Mouse (Mus musculus) ES-E14 (cell line): ENCODE measurements around the gene Cdc20. TPM values are rescaled to one million over a fixed set of nuclear protein-coding genes. Genes with fewer than 3 reads are reported as not detected.

ENCODE experiments used
- DNase-seq: peaks from one replicate; pipeline ENCODE4 v3.0.0-alpha.2; 2013; ENCODE audit warnings: low read depth, low spot score
- H3K27ac ChIP-seq: 2 replicates; pipeline ENCODE4 v1.5.1; 2012; ENCODE audit warnings: low read depth, mild to moderate bottlenecking, low read length, moderate library complexity, mixed read lengths; ENCODE audit not compliant: poor library complexity, insufficient read depth, severe bottlenecking
- H3K36me3 ChIP-seq: 2 replicates; pipeline ENCODE4 v1.6.1; 2012; ENCODE audit warnings: mild to moderate bottlenecking, low read length, moderate library complexity, mixed read lengths; ENCODE audit not compliant: control insufficient read depth, poor library complexity, insufficient read depth, severe bottlenecking
- H3K4me1 ChIP-seq, 2 experiments: fragments of 150-350 bp in 1 of 2; sonication (generic) in 1 of 2; 2 replicates each; pipeline ENCODE4 v1.6.1; 2012; ENCODE audit warnings: low read length in 2 of 2, mild to moderate bottlenecking in 1 of 2, mixed read lengths in 1 of 2; ENCODE audit not compliant: control insufficient read depth in 2 of 2, insufficient read depth in 2 of 2, poor library complexity in 1 of 2
- H3K4me3 ChIP-seq, 2 experiments: fragments of 150-350 bp in 1 of 2; sonication (generic) in 1 of 2; 2 replicates each; pipeline ENCODE4 v1.5.1; 2012; ENCODE audit warnings: low read length in 2 of 2, low read depth in 1 of 2, mild to moderate bottlenecking in 1 of 2, mixed read lengths in 1 of 2; ENCODE audit not compliant: insufficient read depth in 1 of 2, poor library complexity in 1 of 2, severe bottlenecking in 1 of 2
- H3K9ac ChIP-seq: 2 replicates; pipeline ENCODE4 v1.6.1; 2012; ENCODE audit warnings: low read depth, mild to moderate bottlenecking, low read length, mixed read lengths; ENCODE audit not compliant: poor library complexity, insufficient read depth, severe bottlenecking
- H3K9me3 ChIP-seq: fragments of 150-350 bp; sonication (generic); 2 replicates; pipeline ENCODE4 v1.6.1; 2012; ENCODE audit warnings: low read depth, mild to moderate bottlenecking, low read length; ENCODE audit not compliant: control insufficient read depth, insufficient read depth
- CHD2 ChIP-seq: IDR thresholded peaks from 2 replicates; pipeline ENCODE4 v1.6.1; 2014; ENCODE audit warnings: mild to moderate bottlenecking, low read depth, low read length, inconsistent platforms
- HCFC1 ChIP-seq: IDR thresholded peaks from 2 replicates; pipeline ENCODE4 v1.6.1; 2012; ENCODE audit warnings: low read length, inconsistent platforms, borderline replicate concordance; ENCODE audit not compliant: insufficient read depth
- MAFK ChIP-seq: IDR thresholded peaks from 2 replicates; pipeline ENCODE4 v1.6.1; 2014; ENCODE audit warnings: mild to moderate bottlenecking, low read depth, low read length, inconsistent platforms; ENCODE audit not compliant: insufficient read depth
- ZC3H11A ChIP-seq: IDR thresholded peaks from 2 replicates; pipeline ENCODE4 v1.6.1; 2012; ENCODE audit warnings: low read depth, mild to moderate bottlenecking, inconsistent platforms, low read length, borderline replicate concordance
- ZNF384 ChIP-seq: IDR thresholded peaks from 2 replicates; pipeline ENCODE4 v1.6.1; 2012; ENCODE audit warnings: low read depth, low read length, inconsistent platforms
- in situ Hi-C, 2 experiments: fragments of 600-800 bp; cut with MboI; formaldehyde crosslinking; loops; one replicate each; pipeline ENCODE4 v1.15.1; 2025; ENCODE audit warnings: low sequenced_read_pairs in 2 of 2, inconsistent platforms in 1 of 2; ENCODE audit not compliant: unreplicated experiment in 2 of 2
- total RNA-seq: library from RNA; depleted of rRNA; stranded (reverse); fragments of 300-350 nt; gene quantifications from 2 replicates; pipeline ENCODE4 v1.2.3, GENCODE M21; 2012; rRNA removed

Cdc20 gene
- 296 and 322 TPM in 2 replicates for total RNA-seq

DNA sequence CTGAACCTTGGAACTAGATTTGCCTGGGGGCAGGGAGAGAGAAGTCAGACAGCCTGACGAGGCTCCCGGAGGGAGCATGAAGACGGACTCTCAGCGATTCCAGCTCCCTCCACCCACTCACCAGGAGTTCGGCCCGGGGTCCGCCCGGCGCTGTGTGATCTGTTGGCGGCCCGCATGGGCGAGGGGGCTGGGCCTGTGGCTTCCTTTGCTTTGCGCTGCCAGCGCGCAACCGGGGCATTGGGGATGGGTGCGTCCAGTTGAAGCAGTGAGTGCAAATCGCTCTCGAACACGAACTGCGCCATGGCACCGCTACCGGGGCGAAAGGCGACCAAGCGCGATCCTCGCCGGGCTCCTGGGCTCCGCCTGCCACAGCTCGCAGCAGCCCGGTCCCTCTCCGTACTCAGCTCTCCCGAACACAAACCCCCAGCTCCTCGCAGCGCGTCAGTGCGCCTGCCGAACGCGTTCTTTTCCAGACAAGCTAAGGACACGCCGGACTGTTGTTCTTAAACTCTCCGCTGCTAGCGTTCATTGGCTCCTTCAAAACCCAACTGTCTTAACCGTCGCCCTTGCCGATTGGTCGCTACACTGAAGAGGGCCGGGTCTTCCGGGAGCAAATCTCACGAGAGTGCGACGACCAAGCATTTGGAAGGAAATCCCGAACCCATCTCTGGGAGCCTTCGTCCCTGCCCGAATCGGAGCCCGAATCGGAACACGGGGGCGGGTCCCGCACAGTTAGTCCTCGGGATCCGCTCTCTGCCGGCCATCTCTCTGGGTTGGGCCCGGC lies at the start of gene Cdc20:
TSS of gene Cdc20 (minus strand) at position 533 of the 784 bp plus-strand sequence.
- no peak for TF ChIP-seq ZC3H11A
- TF ChIP-seq CHD2, result peak; percentile 97
- TF ChIP-seq MAFK, result no peak
- TF ChIP-seq ZNF384, result no peak
- 0 out of 2 replicates have a peak, but pooled peaks have one; percentile 59 for TF ChIP-seq HCFC1
- Histone ChIP-seq H3K36me3 (peaks cover 42% of the 10 kb centered on the region), H3K4me3 (peak within 1 kb of the TSS; percentile 90 to 99), H3K9me3 (no peaks in the 10 kb centered on the region), H3K4me1 (peaks cover 3 to 20% of the 10 kb centered on the region in 2 experiments; a peak in 2 of 4 replicates), H3K9ac (peak within 1 kb of the TSS; percentile 99), H3K27ac (peak within 1 kb of the TSS; percentile 84)
- peak; percentile 96 for DNase-seq
- in situ Hi-C loops, result no loop called here

DNA sequence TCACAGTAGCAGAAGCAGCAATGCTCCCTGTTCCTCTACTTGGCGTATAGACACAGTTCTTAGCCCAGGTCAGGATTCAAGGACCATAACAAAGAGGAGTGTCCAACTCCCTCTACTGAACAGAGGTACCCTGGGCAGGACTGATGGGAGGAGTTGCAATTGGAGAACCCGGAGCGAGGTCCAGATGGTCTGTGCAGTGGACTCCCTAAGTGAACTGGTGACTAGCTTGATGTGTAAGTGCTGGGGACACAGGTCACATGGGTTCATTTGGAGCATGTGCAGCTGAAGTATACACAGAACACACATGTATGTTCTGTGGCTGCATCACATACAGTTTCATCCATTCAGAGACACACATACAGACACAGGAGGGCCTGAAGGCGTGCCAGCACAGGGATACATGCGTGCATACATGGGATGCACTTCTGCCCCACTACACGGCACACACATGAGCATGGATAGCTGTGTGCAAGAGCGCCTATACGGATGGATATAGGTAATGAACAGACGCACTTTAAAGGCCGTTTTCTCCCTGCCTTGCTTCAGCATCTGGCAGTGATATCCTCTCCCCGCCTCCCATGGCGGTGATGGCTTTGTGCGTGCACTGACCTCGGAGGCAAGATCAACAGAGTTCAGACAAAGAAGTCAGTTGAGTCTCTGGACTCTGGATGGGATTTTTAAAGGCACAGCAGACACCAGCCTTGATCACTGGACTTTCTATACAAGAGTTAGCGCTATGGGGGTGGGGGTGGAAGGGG lies 39.8 kb upstream of the Cdc20 start:
- H3K9me3 ChIP-seq, result no peaks in the 10 kb centered on the region
- H3K36me3 ChIP-seq, result no peaks in the 10 kb centered on the region
- in situ Hi-C loops, result no loop called here
- DNase-seq, result no peak
- H3K9ac ChIP-seq, result no peak overlapping the region
- no peak overlapping the region for H3K27ac ChIP-seq
- no peak for TF ChIP-seq CHD2
- TF ChIP-seq MAFK, result no peak
- TF ChIP-seq ZNF384, result no peak
- TF ChIP-seq ZC3H11A, result no peak
- TF ChIP-seq HCFC1, result no peak
- H3K4me1 ChIP-seq, result no peaks in the 10 kb centered on the region; a peak in 1 of 4 replicates
- H3K4me3 ChIP-seq, result no peak overlapping the region

DNA sequence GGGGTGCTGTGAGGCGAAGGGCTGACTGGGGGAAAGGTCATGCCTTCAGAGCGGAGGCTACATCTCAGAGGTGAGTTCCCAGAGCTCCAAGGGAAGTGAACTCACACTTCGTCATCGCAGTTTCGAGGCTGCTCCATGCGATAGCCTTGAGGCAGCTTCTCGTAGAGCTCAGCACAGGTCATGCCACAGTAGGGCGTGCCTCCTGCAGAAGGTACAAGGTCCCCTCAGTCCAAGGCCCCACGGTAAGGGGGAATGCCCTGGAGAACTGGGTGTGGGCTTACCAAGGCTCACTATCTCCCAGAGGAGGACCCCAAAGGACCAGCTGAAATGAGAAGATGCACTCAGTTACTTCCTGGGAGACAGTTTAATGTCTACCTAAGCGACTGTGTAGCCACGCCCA lies 35.5 kb upstream of the Cdc20 start:
- no peaks in the 10 kb centered on the region for H3K9me3 ChIP-seq

DNA sequence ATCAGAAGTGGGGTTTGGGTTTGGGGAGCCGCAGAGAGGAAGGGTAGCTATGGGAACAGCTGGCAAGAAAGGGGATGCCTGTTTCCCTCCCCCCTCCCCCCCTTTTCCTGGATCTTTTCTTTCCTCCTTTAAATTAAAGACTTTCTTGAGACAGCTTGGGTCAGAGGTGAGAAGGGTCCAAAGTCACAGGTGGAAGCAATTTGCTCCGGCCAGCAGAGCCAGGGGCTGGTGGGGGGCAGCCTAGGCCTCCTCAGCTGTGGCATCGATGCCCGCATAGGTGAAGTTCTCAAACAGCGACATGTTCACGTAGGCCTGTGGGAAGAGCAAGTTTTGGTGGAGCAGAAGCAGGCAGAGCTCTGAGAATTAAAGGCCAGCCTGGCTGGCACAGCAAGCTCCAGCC lies 34.1 kb upstream of the Cdc20 start:
- H3K27ac ChIP-seq, result no peak overlapping the region
- in situ Hi-C loops, result no loop called here
- no peaks in the 10 kb centered on the region for H3K9me3 ChIP-seq
- no peaks in the 10 kb centered on the region for H3K4me1 ChIP-seq
- DNase-seq, result no peak
- no peaks in the 10 kb centered on the region for H3K36me3 ChIP-seq
- H3K9ac ChIP-seq, result no peak overlapping the region
- no peak overlapping the region for H3K4me3 ChIP-seq
- TF ChIP-seq ZC3H11A (no peak), MAFK (no peak), HCFC1 (no peak), CHD2 (no peak), ZNF384 (no peak)

More for the DNA sequence above, 35.5 kb upstream of the Cdc20 start:
- no peak for DNase-seq
- in situ Hi-C loops, result no loop called here
- no peaks in the 10 kb centered on the region for H3K4me1 ChIP-seq
- no peak overlapping the region for H3K27ac ChIP-seq
- TF ChIP-seq ZNF384 (no peak), HCFC1 (no peak), ZC3H11A (no peak), MAFK (no peak), CHD2 (no peak)
- no peaks in the 10 kb centered on the region for H3K36me3 ChIP-seq
- H3K4me3 ChIP-seq, result no peak overlapping the region
- no peak overlapping the region for H3K9ac ChIP-seq
